Mouse (Mus musculus): ENCODE data around the gene Nras.
A peak's percentile ranks its signal among the peaks of the same experiment; 100 is the strongest.

Gene Nras

DNA sequence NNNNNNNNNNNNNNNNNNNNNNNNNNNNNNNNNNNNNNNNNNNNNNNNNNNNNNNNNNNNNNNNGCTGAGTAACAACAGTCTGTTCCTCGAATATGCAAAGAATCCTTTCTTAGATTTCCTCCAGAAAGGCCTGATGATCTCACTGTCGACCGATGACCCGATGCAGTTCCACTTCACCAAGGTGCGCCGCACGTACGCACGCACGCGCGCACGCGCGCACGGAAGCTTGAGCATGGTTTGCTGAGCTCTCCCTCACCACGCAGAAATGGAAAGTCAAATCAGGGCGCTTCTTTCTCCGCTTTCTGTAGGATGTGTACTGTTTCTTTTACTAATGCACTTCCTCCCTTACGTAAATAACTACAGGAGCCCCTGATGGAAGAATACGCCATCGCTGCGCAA is 40.6 kb downstream of the Nras start:
- no peak for DNase-seq (ENCODE audit: low spot score in 2 of 2)

DNA sequence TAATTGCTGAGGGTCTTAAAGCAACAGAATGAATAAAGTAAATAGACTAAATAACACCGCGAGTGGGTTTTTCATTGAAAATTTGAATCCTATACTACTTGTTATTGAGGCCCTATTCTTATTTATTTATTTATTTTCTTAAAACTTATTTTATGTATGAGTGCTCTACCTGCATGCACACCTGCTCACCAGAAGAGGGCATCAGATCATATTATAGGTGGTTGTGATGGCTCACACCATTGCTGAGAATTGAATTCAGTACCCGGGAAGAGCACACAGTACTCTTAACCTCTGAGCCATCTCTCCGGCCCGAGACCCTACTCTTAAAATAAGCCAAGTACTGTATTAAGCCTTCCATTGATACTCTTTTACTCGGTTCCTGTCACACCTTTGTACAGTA is 41.6 kb downstream of the Nras start:
- DNase-seq (ENCODE audit: low spot score in 2 of 2): peak in 1 of 2 experiments; percentile 14

DNA sequence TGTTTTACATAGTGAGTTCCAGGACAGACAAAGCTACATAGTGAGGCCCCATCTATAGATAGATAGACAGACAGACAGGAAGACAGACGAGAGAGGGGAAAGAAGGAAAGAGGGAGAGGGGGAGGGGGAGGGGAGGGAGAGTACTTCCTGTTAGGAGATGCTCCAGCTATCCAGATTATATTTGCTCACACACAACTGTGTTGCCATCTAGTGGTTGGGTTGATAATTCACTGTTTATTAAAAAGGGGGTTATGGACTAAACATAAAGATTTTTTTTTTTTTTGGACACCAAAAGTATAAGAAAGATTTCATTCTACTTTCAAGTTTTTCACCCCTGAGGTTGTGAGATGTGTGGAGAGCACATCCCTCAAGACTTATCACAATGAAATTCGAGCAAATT is 42.6 kb downstream of the Nras start:
- DNase-seq (ENCODE audit: low spot score in 2 of 2): no peak

DNA sequence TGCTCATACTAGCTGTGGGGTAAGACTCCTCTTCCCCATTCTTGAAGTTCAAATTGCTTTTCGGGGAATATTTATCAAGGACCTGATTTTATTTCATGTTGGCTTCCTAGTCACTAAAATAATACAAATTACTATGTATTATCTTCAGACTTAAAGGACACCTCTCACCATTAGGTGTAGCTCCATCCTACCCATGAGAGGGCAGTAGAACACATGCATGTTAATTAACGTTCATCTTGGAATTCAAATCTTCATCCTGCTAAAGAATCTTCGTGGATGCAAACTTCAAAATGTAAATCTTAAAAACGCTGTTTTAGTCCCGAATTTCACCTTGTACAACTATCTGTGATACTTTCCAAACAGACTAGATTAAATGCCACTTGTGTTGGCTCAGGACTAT is 43.1 kb downstream of the Nras start:
- DNase-seq (ENCODE audit: low spot score in 2 of 2): no peak

DNA sequence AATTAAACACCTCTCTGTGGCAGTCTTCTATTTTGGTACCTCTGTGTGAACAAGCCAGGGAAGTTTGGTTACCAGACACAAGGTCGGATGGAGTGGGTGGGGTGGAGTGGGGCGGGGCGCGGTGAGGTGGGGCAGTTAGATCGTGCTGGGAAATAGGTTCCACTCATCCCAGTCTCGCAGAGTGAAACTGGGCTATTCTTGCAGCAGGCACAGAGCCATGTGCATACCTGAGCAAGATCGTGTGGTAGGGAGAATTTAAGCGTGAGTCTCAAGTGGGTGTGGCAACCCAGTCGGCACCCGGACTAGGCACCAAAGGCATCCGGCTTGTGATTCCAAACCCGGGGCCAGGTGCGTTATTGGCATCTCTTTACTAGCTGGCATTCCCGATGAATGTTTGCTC is 43.8 kb downstream of the Nras start:
- peak in 1 of 2 experiments; percentile 10 for DNase-seq (ENCODE audit: low spot score in 2 of 2)

DNA sequence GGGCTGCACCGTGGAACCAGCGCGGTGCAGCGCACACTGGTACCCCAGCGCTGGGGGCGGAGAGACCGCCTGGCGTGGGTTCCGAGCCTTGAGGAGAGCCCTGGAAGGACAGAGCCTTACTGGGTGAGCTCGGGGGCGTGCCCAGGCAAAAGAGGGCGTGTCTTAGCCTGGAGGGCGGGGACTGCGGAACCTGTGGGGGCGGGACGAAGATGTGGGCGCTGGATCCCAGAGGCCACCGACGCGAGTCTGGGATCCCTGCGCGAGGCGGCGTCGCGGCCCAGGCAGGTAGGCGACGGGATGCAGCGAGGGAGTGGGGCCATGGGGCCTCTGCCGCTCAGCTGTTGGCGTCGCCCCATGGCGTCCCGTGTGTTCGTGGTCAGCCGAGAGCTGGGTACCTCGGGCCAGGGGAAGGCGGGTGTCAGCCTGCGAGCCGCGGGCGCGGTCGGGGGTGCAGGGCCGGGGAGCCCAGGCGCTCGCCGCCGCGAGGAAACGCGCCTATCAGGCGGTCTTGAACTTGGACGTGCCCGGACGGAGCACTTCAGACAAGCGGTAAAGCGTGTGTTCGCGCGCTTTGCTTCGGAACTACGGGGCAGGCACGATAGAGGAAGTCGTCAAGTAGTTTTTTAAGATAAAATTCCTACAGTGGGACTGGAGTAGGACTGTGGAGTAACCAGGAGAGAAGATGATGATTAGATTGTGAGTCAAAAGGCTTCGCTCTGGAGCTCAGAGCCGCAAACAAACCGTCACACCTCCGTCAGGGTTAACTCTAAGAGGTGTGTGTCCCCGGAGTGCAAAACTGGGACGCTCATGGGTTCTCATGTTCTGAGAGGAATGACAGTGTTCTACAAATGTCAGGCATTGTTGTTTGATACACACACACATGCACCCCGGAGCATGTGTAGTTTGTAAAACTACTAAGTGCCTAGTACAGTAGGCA is 44.6 kb downstream of the Nras start, which contains the start of gene Dennd2c:
Dennd2c (plus strand) TSS at position 151 of the 937 bp plus-strand sequence.
- peak; percentile 81 to 89 for DNase-seq (ENCODE audit: low spot score in 2 of 2)

DNA sequence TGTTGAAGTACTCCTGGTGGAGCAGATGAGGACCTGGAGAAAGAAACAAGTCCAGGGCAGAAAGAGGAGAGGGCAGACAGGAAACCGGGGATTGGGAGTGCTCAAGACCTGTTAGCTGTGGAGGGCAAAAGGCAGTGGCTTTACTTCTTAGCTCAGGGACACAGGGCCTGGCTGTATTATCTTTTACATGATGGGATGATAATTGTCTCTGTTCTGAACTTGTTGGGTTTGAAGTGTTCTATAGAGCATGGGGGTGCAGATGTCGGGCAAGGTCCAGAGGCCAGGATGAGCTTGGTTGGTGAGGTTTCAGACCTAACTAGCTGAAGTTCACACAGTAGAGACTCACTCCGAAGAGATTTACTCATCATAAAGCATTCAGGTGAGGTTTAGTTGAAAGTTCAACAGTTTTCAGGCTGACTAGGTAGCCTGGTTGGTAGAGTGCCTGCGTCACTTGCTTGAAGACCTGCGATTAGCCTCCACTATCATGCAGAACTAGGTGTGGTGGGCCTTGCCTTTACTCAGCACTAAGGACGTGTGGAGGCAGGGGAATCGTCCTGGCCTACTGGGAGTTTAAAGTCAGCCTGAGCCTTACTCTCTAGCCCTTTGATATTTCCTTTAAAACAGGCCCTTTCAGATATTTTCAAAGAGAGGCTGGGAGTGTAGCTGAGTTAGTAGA is 49.6 kb downstream of the Nras start:
- no peak for DNase-seq (ENCODE audit: low spot score in 2 of 2)

DNA sequence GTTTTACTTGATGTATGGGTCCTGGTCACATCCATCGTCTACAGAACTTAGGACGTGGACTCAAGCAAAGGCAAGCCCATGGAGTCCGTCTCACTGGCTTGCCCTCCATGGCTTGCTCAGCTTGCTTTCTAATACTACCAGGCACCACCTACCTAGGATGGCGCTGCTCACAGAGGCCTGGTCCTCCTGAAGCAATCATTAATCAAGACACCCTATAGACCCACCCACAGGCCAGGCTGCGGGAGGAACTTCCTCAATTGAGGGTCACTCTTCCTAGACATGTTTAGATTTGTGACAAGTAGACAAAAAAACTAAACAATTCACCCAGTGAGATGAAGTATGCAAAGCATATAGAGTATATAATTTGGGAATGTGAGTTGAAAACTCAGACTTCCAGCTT is 54.1 kb downstream of the Nras start:
- no peak for DNase-seq (ENCODE audit: low spot score in 2 of 2)

Measured in thymus, postnatal 10 days (tissue).